Mouse (Mus musculus): ENCODE measurements around the gene Wdr63. TPM values are rescaled to one million over a fixed set of nuclear protein-coding genes. Genes with fewer than 3 reads are reported as not detected.

The Wdr63 gene
- not detected in 2 replicates for polyA plus RNA-seq (2016; fragmentation: Nextera tagmentation; extraction: Ambion mirVana)

- peaks cover 11% of the 10 kb centered on the region for H3K9me3 ChIP-seq (replicated peaks)
- no peak within 1 kb of the TSS for H3K27ac ChIP-seq (ENCODE audit: poor library complexity, severe bottlenecking)
- H3K36me3 ChIP-seq: no peaks in the 10 kb centered on the region
- 14% methylated on average over 18 of the region's 18 CpGs for WGBS
- H3K4me1 ChIP-seq (replicated peaks): no peaks in the 10 kb centered on the region
- H3K27me3 ChIP-seq (replicated peaks): 0 out of 2 replicates have a peak, but pooled peaks cover 3% of the 10 kb centered on the region
- peak; percentile 91 for ATAC-seq (ENCODE audit: insufficient number of reproducible peaks, low FRiP score)
- peak within 1 kb of the TSS; percentile 58 for H3K4me3 ChIP-seq
- peak within 1 kb of the TSS; percentile 97 for H3K4me2 ChIP-seq
- H3K9ac ChIP-seq: peak within 1 kb of the TSS; percentile 65
These were observed at the start of gene Wdr63 for GRCm38 (mm10) chr3:146107921-146108571. TSS of gene Wdr63 (minus strand) at chr3:146108130.

- Histone ChIP-seq H3K36me3 (no peaks in the 10 kb centered on the region), H3K27me3 (replicated peaks) (peaks cover 10% of the 10 kb centered on the region), H3K4me3 (no peak overlapping the region), H3K27ac (ENCODE audit: poor library complexity, severe bottlenecking) (no peak overlapping the region), H3K9me3 (replicated peaks) (no peaks in the 10 kb centered on the region), H3K9ac (no peak overlapping the region), H3K4me1 (replicated peaks) (peaks cover 6% of the 10 kb centered on the region), H3K4me2 (no peak overlapping the region)
- no peak for ATAC-seq (ENCODE audit: insufficient number of reproducible peaks, low FRiP score)
- WGBS: 64% methylated on average over 2 of the region's 2 CpGs
These were observed 48.9 kb upstream of the Wdr63 start for GRCm38 (mm10) chr3:146156811-146157210.

GRCm38 (mm10) chr3:146155628-146156576 is 48.0 kb upstream of the Wdr63 start:
- Histone ChIP-seq H3K4me3 (no peak overlapping the region), H3K4me1 (replicated peaks) (peaks cover 6% of the 10 kb centered on the region), H3K36me3 (no peaks in the 10 kb centered on the region), H3K27me3 (replicated peaks) (peaks cover 19% of the 10 kb centered on the region), H3K9ac (no peak overlapping the region), H3K4me2 (no peak overlapping the region), H3K9me3 (replicated peaks) (no peaks in the 10 kb centered on the region), H3K27ac (ENCODE audit: poor library complexity, severe bottlenecking) (no peak overlapping the region)
- WGBS: 57% methylated on average over 13 of the region's 13 CpGs
- ATAC-seq (ENCODE audit: insufficient number of reproducible peaks, low FRiP score): no peak

GRCm38 (mm10) chr3:146153862-146154611 is 46.1 kb upstream of the Wdr63 start:
- 32% methylated on average over 12 of the region's 12 CpGs for WGBS
- peak overlapping the region; percentile 38 for H3K4me2 ChIP-seq
- H3K4me1 ChIP-seq (replicated peaks): peaks cover 11% of the 10 kb centered on the region
- peaks cover 27% of the 10 kb centered on the region for H3K27me3 ChIP-seq (replicated peaks)
- no peak overlapping the region for H3K4me3 ChIP-seq
- no peak overlapping the region for H3K9ac ChIP-seq
- H3K36me3 ChIP-seq: no peaks in the 10 kb centered on the region
- no peaks in the 10 kb centered on the region for H3K9me3 ChIP-seq (replicated peaks)
- H3K27ac ChIP-seq (ENCODE audit: poor library complexity, severe bottlenecking): no peak overlapping the region
- no peak for ATAC-seq (ENCODE audit: insufficient number of reproducible peaks, low FRiP score)

GRCm38 (mm10) chr3:146152913-146153312 is 45.0 kb upstream of the Wdr63 start:
- 83% methylated on average over 2 of the region's 2 CpGs for WGBS

GRCm38 (mm10) chr3:146152348-146152747 is 44.4 kb upstream of the Wdr63 start:
- Histone ChIP-seq H3K27me3 (replicated peaks) (peaks cover 28% of the 10 kb centered on the region), H3K27ac (ENCODE audit: poor library complexity, severe bottlenecking) (no peak overlapping the region), H3K4me2 (no peak overlapping the region), H3K9me3 (replicated peaks) (no peaks in the 10 kb centered on the region), H3K36me3 (no peaks in the 10 kb centered on the region), H3K4me3 (no peak overlapping the region), H3K9ac (no peak overlapping the region), H3K4me1 (replicated peaks) (peaks cover 11% of the 10 kb centered on the region)
- ATAC-seq (ENCODE audit: insufficient number of reproducible peaks, low FRiP score): no peak
- 84% methylated on average over 8 of the region's 8 CpGs for WGBS

More at GRCm38 (mm10) chr3:146152913-146153312, 45.0 kb upstream of the Wdr63 start:
- Histone ChIP-seq H3K36me3 (no peaks in the 10 kb centered on the region), H3K4me1 (replicated peaks) (peaks cover 11% of the 10 kb centered on the region), H3K9me3 (replicated peaks) (no peaks in the 10 kb centered on the region), H3K9ac (no peak overlapping the region), H3K27me3 (replicated peaks) (peaks cover 28% of the 10 kb centered on the region), H3K4me2 (no peak overlapping the region), H3K4me3 (no peak overlapping the region), H3K27ac (ENCODE audit: poor library complexity, severe bottlenecking) (no peak overlapping the region)
- no peak for ATAC-seq (ENCODE audit: insufficient number of reproducible peaks, low FRiP score)

GRCm38 (mm10) chr3:146151755-146152154 is 43.8 kb upstream of the Wdr63 start:
- H3K4me3 ChIP-seq: no peak overlapping the region
- H3K9ac ChIP-seq: no peak overlapping the region
- peaks cover 28% of the 10 kb centered on the region for H3K27me3 ChIP-seq (replicated peaks)
- no peaks in the 10 kb centered on the region for H3K9me3 ChIP-seq (replicated peaks)
- H3K27ac ChIP-seq (ENCODE audit: poor library complexity, severe bottlenecking): no peak overlapping the region
- H3K4me1 ChIP-seq (replicated peaks): peaks cover 11% of the 10 kb centered on the region
- 88% methylated on average over 8 of the region's 8 CpGs for WGBS
- H3K4me2 ChIP-seq: no peak overlapping the region
- no peaks in the 10 kb centered on the region for H3K36me3 ChIP-seq
- ATAC-seq (ENCODE audit: insufficient number of reproducible peaks, low FRiP score): no peak

GRCm38 (mm10) chr3:146151328-146151727 is 43.4 kb upstream of the Wdr63 start:
- WGBS: 91% methylated on average over 10 of the region's 10 CpGs
- H3K27ac ChIP-seq (ENCODE audit: poor library complexity, severe bottlenecking): no peak overlapping the region
- no peak for ATAC-seq (ENCODE audit: insufficient number of reproducible peaks, low FRiP score)
- peaks cover 11% of the 10 kb centered on the region for H3K4me1 ChIP-seq (replicated peaks)
- H3K9ac ChIP-seq: no peak overlapping the region
- no peaks in the 10 kb centered on the region for H3K9me3 ChIP-seq (replicated peaks)
- H3K36me3 ChIP-seq: no peaks in the 10 kb centered on the region
- no peak overlapping the region for H3K4me3 ChIP-seq
- H3K27me3 ChIP-seq (replicated peaks): peaks cover 28% of the 10 kb centered on the region
- H3K4me2 ChIP-seq: no peak overlapping the region

GRCm38 (mm10) chr3:146150560-146150959 is 42.6 kb upstream of the Wdr63 start:
- WGBS: 32% methylated on average over 11 of the region's 11 CpGs
- no peak overlapping the region for H3K27ac ChIP-seq (ENCODE audit: poor library complexity, severe bottlenecking)
- no peaks in the 10 kb centered on the region; the same call in 1 of the 2 replicates for H3K9me3 ChIP-seq (replicated peaks)

GRCm38 (mm10) chr3:146150058-146150400 is 42.1 kb upstream of the Wdr63 start:
- Histone ChIP-seq H3K9ac (peak overlapping the region; percentile 65), H3K9me3 (replicated peaks) (no peaks in the 10 kb centered on the region; the same call in 1 of the 2 replicates), H3K27ac (ENCODE audit: poor library complexity, severe bottlenecking) (no peak overlapping the region), H3K4me3 (peak overlapping the region; percentile 47), H3K36me3 (no peaks in the 10 kb centered on the region), H3K27me3 (replicated peaks) (peaks cover 28% of the 10 kb centered on the region), H3K4me1 (replicated peaks) (peaks cover 11% of the 10 kb centered on the region), H3K4me2 (peak overlapping the region; percentile 94)
- WGBS: under 1% methylated on average over 25 of the region's 26 CpGs
- peak; percentile 51 for ATAC-seq (ENCODE audit: insufficient number of reproducible peaks, low FRiP score)

More at GRCm38 (mm10) chr3:146150560-146150959, 42.6 kb upstream of the Wdr63 start:
- Histone ChIP-seq H3K36me3 (no peaks in the 10 kb centered on the region), H3K27me3 (replicated peaks) (peaks cover 28% of the 10 kb centered on the region), H3K4me2 (peak overlapping the region; percentile 94), H3K9ac (peak overlapping the region; percentile 65), H3K4me1 (replicated peaks) (peaks cover 11% of the 10 kb centered on the region), H3K4me3 (peak overlapping the region; percentile 47)
- no peak for ATAC-seq (ENCODE audit: insufficient number of reproducible peaks, low FRiP score)
